Mouse (Mus musculus) heart, postnatal 36 days (tissue): Measurements from ENCODE around the gene Rif1. TPM values are rescaled to one million over a fixed set of nuclear protein-coding genes. Genes with fewer than 3 reads are reported as not detected.
A peak's percentile ranks its signal among the peaks of the same experiment; 100 is the strongest.

Source experiments
- DNase-seq, 2 experiments: peaks; one replicate each; pipeline ENCODE4 v3.0.0; 2021 to 2022
- intact Hi-C: fragments of 180-260 bp; cut with DNase I; formaldehyde crosslinking; loops from one replicate; pipeline ENCODE4 v1.15.1; 2025
- total RNA-seq, 2 experiments: library from RNA; stranded (reverse); gene quantifications; 2 replicates each; pipeline ENCODE4 v1.2.3; 2021

The Rif1 gene
- total RNA-seq, result 10 to 100 TPM; 19.5 to 25.1 TPM

DNA sequence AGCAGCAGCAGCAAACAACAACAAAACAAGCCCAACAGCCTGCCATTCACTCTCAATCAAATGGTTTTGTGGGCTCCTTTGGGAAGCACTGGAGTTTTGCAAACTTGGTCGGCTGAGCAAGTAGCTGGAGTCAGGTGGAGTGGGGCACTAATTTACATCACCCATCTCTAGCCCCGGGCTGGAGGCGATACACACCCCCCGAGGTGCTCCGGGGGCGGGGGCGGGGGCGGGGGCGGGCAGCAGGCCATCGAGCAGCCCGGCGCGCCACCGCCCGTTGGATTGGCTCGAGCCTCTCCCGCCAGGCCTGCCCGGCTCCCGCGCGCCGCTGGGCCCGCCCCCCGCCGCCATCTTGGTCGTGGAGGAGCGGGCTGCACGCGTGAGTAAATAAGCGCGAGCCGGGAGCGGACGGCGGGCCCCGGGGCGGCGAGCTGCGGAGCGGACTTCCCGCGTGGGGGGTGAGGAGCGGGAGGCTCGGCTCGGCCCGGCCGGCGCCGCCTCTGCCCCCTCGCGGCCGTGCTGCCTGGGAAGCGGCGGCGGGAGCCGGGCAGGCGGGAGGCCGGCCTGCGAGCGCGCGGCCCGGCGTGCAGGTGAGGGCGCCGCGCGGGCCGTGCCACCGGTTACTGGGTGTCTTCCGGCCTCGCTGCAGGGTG, at the start of gene Rif1:
Rif1 (plus strand) TSS at position 342 of the 650 bp plus-strand sequence.
- intact Hi-C loops, result loop anchor here (1.0 to 5.0 kb wide), 4 partner anchors 104 to 1775 kb away; partner anchors contain the start of genes Mmadhc and Rbm43
- DNase-seq, result peak; percentile 84 to 88

DNA sequence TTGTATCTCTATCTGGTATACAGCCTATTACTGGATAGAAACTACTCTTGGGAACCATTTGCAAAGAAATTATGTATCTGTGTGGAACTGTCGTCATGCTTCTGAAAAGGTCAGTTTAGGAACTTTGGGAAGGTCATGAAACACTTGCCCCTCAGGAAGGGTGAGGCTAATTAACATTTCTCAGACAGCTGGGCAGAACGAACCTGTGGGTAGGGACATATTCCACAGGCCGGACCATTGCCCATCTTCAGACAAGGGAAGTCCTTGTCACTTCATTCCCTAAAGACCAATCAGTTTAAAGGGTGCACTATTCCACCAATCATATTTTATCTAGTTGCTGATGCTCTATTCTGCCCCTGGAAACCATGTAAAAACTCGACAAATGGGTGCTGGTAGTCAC, 45.6 kb upstream of the Rif1 start:
- intact Hi-C loops, result no loop called here
- DNase-seq, result no peak

DNA sequence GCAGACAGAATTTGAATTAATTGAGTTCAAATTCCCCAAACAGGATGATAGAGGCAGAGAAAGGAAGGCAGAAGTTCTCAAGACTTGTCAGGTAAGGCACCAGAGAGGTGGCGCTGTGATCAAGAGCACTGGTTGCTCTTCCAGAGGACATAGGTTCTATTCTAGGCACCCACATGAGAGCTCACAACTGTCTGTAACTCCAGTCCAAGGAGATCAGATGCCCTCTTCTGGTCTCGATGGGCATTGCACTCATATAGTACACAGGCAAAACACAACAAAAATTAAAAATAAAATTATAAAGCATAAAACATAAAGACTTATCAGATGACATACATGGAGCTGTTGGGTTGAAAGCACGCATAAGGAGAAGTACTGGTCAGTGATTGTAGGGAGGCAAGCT, 43.2 kb upstream of the Rif1 start:
- intact Hi-C loops, result no loop called here
- DNase-seq, result no peak

DNA sequence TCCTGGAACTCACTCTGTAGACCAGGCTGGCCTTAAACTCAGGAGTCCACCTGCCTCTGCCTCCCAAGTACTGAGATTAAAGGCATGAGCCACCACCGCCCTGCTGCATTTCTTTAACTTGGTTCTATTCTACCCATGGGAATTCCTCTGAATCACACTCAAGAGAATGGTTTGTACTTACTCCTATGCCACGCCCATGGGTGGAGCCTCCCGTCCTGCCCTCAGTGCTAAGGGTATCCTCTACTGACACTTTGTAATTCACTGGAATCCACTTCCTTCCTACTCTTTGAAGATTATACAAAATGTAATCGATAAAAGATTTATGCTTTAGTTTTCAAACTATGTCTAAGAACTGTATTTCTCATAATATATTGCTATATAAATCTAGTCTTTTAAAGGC, 41.1 kb upstream of the Rif1 start:
- intact Hi-C loops, result no loop called here
- DNase-seq, result no peak

DNA sequence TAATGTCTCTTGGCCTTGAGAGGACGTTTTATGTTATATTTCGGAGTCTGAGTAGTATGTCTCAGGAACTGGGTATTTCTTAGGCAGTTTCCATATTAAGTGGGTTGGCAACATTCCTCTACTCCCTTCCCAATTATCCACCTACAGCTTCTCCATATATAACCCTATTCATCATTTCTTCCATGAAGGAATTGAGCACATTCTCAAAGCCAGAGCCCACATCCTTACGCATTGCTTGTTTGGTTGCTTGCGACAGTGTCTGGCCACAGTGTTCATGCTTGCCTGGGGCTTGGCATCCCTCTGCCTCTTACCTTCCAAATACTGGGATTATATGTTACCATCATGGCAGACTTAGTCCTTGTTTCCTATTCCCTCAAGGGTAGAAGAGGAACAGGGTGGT, 38.0 kb upstream of the Rif1 start:
- DNase-seq, result no peak
- intact Hi-C loops, result no loop called here

DNA sequence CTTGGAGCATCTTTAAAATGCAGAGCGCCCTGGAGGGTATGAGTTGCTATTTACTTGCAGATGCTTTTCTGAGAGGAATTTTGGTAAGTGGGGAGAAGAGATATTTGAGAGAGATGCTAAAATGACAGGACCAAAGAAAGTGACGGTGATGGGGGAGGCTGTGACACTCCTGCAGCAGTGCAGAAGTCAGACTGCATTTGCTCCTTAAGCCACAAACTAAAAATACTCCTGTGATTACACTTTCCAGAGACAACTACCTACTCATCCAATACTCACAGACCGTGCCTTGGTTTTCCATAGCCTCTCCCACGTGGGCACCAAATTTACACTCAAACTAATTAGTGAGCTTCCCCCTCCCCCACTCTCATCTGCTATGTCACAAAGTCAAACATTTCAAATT, 37.5 kb upstream of the Rif1 start:
- intact Hi-C loops, result no loop called here
- no peak for DNase-seq

DNA sequence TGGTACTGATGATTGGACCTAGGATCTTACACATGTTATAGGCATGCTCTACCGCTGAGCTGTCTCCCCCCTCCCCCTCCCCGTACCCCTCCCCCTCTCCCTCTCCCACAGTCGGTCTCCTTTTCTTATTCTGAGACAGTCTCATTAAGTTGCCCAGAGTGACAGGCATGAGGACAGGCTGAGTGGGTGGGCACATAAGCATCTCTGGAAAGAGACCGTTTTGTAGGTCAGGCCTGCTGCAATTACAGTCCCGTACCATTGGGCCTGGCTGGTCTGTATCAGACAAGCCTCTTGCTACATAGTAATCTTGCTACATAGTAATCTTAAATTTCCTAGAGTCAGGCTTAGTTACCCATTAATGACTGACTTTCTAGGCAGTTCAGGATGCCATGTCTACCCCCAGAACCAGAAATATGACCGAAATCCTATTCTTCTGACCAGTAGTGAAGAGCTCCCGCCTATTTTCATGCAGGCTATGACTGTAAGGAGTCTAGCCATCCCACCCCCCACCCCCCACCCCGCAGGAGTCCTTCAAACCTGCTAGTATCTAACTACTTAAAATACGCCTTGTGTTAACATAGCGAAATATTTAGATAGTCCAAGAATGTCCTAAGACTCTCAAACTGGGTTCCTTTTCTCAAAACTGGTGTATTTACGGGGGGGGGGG, 35.6 kb upstream of the Rif1 start:
- DNase-seq, result no peak
- intact Hi-C loops, result no loop called here

DNA sequence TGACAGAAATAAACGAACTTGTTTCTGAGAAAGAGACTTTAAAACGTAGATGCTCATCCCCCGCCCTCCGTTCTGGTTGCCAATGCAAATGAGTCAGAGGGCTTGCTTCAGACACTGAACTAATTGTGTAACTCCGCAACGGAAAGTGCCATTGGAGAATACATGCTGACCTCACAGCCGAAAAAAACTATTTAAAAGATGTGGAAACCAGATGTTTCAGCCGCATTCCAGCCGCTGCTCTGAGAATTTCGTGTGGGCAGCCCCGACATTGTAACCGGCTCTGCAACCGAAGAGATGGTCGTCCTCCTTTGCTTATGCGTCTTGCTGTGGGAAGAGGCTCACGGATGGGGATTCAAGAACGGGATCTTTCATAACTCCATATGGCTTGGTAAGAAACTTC, 34.8 kb upstream of the Rif1 start, which contains the start of gene Tnfaip6:
Tnfaip6 (plus strand) TSS at position 128 of the 400 bp plus-strand sequence.
- peak; percentile 55 to 65 for DNase-seq
- intact Hi-C loops, result no loop called here

DNA sequence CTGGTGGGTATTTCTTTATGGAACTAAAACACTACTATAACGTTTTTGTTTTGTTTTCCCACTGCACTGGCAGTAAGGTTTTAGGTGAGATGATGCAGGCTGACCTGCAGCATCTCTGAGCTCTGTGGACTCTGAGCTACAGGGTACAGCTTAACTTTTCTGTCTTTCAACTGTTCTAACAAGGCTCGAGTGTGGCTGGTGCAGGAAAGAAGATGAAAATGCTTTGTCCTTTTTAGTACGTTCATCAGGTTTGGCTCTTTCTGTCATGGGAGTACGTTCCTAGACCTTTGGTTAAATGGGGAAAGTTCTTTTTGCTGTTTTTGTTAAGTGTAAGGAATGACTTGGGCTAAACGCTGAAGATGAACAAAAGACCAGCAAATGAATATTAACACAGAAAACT, 34.1 kb upstream of the Rif1 start:
- DNase-seq, result no peak
- intact Hi-C loops, result no loop called here

DNA sequence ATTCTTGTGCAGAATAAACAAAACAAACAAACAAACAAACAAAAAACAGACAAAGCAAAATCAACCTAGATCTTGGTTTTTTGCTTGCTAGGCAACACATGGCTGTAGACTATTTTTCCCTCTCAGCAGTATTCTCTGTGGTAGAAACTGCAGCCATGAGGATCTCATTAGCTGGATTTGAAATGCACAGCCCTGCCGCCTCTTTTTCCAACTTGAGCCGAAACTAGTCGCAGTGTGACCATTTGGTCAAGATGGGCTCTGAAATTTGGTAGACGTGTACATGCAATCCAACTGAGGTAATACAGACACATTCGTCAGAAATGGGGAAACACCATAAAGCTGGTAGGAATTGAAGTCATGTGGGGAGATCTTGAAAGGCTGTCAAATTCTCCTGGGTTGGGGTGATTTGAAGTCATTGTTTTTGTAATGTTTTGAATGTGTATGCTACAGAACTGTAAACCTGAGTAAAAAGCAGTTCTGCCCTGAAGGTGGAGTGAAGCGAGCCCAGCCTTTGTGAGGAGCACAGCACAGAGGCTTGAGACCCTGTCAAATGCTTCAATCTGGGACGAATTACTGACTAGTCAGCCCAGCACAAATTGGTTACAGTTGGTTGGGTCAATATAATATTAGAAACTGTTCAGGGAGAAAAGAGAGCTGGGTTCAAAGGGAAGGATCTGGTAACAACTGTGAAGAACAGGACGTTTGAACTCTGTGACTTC, 33.4 kb upstream of the Rif1 start:
- no peak for DNase-seq
- intact Hi-C loops, result no loop called here

DNA sequence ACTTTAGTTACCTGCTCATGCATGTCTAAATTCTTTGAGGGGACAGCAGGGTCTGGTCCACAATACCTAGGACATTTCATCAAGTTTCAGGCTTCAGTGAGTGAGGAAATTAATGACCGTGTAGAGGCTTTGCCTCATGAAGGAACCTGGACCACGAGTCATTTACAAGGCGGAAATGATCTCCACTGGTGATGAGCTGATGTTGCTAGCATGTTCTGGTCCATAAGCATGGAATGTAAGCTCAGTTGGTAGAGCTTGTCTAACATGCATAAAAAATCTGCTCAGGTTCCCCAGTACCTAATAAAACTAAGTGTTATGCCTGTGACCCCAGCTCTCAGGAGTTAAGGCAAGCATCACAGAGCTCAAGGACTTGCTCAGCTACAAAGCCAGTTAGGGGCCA, 30.5 kb upstream of the Rif1 start:
- intact Hi-C loops, result no loop called here
- no peak for DNase-seq

DNA sequence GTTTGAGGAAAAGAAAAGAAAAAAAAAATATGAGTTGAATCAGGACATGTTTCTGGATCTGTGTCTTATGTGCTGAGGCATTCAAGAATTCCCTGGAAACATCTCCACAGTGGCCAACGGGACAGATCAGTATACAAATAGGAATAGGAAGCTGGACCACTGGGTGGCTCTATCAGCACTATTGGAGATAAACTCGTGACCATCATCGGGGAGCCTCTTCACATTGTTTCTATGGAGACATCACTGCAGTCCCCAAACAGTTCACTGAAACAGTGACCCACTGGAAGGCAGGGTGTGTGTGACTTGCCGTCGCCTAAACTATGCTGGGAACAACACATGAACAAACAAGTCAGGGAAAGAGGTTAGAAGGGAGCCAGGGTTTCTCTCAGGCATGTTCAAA, 29.9 kb upstream of the Rif1 start:
- intact Hi-C loops, result no loop called here
- no peak for DNase-seq

DNA sequence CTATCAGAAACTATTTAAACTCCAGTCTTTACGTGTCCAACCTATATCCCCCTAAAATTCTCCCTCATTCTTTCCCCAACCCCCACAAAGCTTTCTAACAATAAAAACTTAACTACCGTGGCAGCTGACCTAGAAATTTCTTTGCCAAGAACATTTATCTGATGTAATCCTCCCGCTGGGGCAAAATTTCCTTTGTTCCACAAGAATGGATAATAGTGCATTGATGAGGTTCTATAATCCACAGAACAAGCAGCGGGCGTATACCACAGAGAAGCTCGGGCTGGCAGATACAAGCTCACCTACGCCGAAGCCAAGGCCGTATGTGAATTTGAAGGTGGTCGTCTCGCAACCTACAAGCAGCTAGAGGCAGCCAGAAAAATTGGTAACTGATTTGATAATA, 29.1 kb upstream of the Rif1 start:
- no peak for DNase-seq
- intact Hi-C loops, result no loop called here

DNA sequence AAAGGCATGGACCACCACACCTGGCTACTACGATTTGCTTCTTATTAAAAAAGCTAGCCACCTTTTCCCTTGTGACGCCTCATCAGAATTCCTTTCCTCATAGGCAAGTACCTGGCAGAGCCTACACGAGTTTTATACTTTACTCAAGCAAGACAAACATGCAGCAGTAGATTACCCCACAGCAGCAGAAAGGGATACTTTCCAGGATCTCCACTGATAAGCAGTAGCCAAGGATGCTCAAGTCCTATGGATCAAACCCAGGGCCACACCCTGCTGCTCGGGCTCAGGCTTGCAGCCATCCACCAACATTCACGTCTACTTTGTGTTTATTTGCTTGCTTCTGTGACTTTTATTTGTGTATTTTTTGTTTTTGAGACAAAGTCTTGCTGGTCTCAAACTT, 26.6 kb upstream of the Rif1 start:
- DNase-seq, result no peak
- intact Hi-C loops, result no loop called here

DNA sequence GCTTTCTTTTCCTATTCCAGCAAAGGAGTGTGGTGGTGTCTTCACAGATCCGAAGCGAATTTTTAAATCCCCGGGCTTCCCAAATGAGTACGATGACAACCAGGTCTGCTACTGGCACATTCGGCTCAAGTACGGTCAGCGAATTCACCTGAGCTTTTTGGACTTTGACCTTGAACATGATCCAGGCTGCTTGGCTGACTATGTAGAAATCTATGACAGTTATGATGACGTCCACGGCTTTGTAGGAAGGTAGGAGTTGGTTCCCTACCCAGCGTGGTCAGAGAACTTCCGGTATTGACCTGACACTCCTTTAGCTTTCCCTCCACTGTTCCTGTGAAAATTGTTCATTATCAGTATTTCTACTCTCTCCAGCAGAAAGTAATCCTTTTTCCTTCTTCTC, 21.8 kb upstream of the Rif1 start:
- intact Hi-C loops, result no loop called here
- no peak for DNase-seq

DNA sequence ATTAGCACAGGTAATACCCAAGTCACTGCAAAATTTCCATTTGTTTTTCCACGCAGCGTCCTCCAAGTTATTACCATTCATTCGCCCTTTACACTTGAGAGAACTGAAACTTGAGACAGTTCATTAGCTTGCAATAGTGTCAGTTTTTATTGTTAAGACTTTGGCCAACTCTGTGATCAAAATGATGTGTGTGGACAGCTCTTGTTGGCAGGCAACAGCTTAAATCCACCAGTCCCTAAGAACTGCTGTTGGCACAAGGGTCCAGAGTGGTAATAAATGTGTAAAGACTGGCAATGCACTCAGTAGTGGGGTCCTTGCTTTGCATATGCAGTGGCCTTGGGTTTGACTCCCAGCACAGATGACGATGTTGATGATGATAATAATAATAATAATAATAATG, 20.3 kb upstream of the Rif1 start:
- DNase-seq, result no peak
- intact Hi-C loops, result no loop called here

DNA sequence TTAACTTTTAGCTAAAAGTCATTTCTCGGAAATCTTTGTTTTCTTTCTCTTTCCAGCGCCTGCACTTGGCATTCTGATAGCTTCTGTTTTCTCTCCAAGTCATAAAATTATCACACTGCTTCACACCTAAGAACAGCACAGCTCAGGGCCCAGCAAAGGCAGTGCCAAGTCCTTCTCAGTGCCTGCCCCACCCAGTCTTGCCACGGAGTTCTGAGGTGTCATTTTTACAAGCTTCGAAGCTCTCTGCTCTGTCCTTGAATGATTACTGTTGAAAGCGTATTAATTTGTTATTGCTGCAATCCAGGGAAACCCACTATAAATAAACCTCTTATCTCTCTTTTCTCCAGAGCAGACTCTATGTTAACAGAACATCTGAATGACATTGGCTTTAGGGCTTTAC, 19.1 kb upstream of the Rif1 start:
- intact Hi-C loops, result no loop called here
- no peak for DNase-seq

DNA sequence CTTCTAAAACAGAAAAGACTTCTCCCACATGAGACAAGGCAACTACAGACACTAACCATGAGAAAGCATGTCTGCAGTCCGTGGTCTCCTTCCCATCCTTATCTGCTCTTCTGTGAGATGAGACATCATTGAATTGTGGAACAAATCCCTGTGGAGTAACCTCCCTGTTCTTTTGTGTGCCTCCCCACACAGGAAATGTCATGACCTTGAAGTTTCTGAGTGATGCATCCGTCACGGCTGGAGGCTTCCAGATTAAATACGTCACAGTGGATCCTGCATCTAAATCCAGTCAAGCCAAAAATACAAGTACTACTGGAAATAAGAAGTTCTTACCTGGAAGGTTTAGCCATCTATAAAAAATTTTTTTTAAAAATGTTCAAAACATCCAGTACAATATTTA, 17.0 kb upstream of the Rif1 start:
- intact Hi-C loops, result no loop called here

DNA sequence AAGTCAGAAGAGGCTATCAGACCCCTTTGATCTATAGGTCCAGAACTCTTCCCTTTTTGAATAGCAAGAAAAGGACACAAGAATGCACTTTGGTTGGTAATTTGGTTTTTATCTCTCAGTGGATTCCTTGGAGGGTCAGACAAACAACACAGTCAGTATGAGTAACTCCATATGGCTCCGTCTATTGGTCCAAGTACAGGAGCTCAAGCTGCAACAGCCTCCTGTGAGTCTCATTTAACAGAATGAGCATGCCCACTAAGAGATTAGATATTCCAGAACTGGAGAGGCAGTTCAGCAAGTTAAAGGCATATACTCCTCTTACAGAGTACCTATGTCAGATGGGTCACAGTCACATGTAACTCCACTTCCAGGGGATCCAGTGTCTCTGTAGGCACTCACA, 15.5 kb upstream of the Rif1 start:
- intact Hi-C loops, result no loop called here
- no peak for DNase-seq

More for the DNA sequence above, 17.0 kb upstream of the Rif1 start:
- DNase-seq, result no peak

DNA sequence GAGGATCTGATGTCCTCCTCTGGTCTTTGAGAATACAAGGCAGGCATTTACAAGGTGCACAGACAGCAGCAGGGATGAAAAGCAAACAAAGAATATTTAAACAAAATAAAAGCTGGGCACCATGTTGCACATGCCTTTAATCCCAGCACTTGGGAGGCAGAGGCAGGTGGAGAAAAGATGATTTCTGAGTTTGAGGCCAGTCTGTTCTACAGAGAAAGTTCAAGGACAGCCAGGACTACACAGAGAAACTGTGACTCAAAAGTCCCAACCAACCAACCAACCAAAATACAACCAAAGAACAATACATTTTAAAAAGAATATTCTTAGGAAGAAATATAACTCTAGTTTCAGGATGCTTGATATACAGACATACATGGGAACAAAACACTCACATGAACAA, 15.0 kb upstream of the Rif1 start:
- DNase-seq, result no peak
- intact Hi-C loops, result no loop called here

DNA sequence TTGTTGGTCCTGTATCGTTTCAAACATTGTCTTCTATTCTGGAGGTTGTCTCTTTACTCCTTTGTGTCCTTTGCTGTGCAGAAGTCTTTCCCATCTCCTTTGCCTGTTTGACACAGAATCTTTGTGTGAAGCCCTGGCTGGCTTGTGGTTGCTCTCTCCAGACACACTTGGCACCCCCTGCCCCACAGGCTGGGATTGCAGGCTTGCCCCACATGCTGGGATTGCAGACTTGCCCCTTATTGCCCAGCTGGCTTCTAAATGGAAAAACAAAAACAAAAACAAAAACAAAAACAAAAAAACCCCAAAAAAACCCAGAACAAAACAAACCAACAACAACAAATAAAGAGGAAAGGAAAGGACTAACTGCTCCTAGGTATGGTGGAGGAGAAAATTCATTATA, 4.0 kb upstream of the Rif1 start:
- intact Hi-C loops, result no loop called here
- DNase-seq, result no peak

DNA sequence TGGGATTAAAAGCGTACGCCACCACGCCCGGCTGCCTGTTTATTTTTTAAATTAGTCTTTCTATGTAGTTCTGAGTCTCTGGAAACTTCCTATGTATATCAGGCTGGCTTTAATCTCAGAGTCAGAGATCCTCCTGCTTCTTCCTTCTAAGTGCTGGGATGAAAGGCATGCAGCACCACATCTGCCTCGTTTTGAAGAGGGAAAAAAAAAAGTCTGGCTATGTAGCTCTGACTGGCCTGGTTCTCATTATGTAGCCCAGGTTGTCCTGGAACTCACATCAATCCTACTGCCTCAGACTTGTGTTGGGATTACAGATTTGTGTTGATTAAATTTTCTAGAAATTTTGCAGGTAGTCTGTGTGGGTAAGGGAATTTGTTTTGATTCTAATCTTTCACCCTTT, 1.8 kb upstream of the Rif1 start:
- intact Hi-C loops, result loop anchor here (5.0 kb wide), 1 partner anchor 1774 kb away; the partner anchor contains the start of gene Mmadhc
- no peak for DNase-seq
